Mouse (Mus musculus) kidney, adult 8-10 months (tissue): ENCODE data around the gene Gucy2e.

Experiments
- DNase-seq, 2 experiments: peaks; one replicate each; pipeline ENCODE4 v3.0.0; 2022

Gene Gucy2e

GRCm38 (mm10) chr11:69169313-69169712, 67.5 kb downstream of the Gucy2e start:
- DNase-seq = no peak
